Mouse (Mus musculus) embryonic facial prominence, embryonic 10.5 days (tissue): ENCODE results near the gene Sde2. TPM values are rescaled to one million over a fixed set of nuclear protein-coding genes. Genes with fewer than 3 reads are reported as not detected.

Source experiments
- DNase-seq: peaks from one replicate; pipeline ENCODE4 v3.0.0-alpha.2; 2017; ENCODE audit warnings: low spot score
- H3K27ac ChIP-seq: fragments of 300-500 bp; sonication (generic); replicated peaks from 2 replicates; pipeline ENCODE4 v1.5.1; 2016; ENCODE audit warnings: mild to moderate bottlenecking
- H3K27me3 ChIP-seq: fragments of 300-500 bp; sonication (generic); replicated peaks from 2 replicates; pipeline ENCODE4 v1.6.1; 2016; ENCODE audit warnings: low read depth, mild to moderate bottlenecking; ENCODE audit not compliant: poor library complexity, severe bottlenecking
- H3K36me3 ChIP-seq: fragments of 300-500 bp; sonication (generic); replicated peaks from 2 replicates; pipeline ENCODE4 v1.6.1; 2016; ENCODE audit warnings: mild to moderate bottlenecking, moderate library complexity
- H3K4me1 ChIP-seq: fragments of 300-500 bp; sonication (generic); 2 replicates; pipeline ENCODE4 v1.6.1; 2016
- H3K4me3 ChIP-seq: fragments of 300-500 bp; sonication (generic); 2 replicates; pipeline ENCODE4 v1.5.1; 2016; ENCODE audit warnings: mild to moderate bottlenecking, moderate library complexity
- H3K9me3 ChIP-seq: fragments of 300-500 bp; sonication (generic); 2 replicates; pipeline ENCODE4 v1.6.1; 2016; ENCODE audit warnings: mild to moderate bottlenecking
- WGBS: fragments of 180-500 bp; shearing (Covaris S2); methylation state at CpG from one replicate; pipeline ENCODE4 v1.1.7; 2016; 5-methylcytosine and 5-hydroxymethylcytosine counted together
- polyA plus RNA-seq: library from polyadenylated mRNA; unstranded; fragments of >200 nt; fragmentation: Nextera tagmentation; extraction: Ambion mirVana; gene quantifications from 2 replicates; pipeline ENCODE4 v1.2.1, GENCODE M21; 2016

Gene Sde2
- polyA plus RNA-seq, 1 experiment from 2014 or later = 46.8 TPM

GRCm38 (mm10) chr1:180904039-180904814 is 53.3 kb downstream of the Sde2 start, which contains the start of gene Pycr2:
Gene Pycr2, plus strand, starts transcription at chr1:180904293.
- H3K4me1 ChIP-seq = peaks cover 19% of the 10 kb centered on the region
- H3K4me3 ChIP-seq = peak within 1 kb of the TSS; percentile 97
- WGBS = under 1% methylated on average over 52 of the region's 52 CpGs
- H3K36me3 ChIP-seq = peaks cover 40% of the 10 kb centered on the region
- DNase-seq = peak; percentile 97
- H3K9me3 ChIP-seq = no peaks in the 10 kb centered on the region
- H3K27me3 ChIP-seq = no peaks in the 10 kb centered on the region
- H3K27ac ChIP-seq = peak within 1 kb of the TSS; percentile 96

GRCm38 (mm10) chr1:180904815-180905080 is 53.8 kb downstream of the Sde2 start:
- H3K4me1 ChIP-seq = peaks cover 19% of the 10 kb centered on the region
- 5% methylated on average over 5 of the region's 5 CpGs for WGBS
- H3K36me3 ChIP-seq = peaks cover 42% of the 10 kb centered on the region
- peak overlapping the region; percentile 96 for H3K27ac ChIP-seq
- DNase-seq = no peak
- no peaks in the 10 kb centered on the region for H3K9me3 ChIP-seq
- peak overlapping the region; percentile 97 for H3K4me3 ChIP-seq
- H3K27me3 ChIP-seq = no peaks in the 10 kb centered on the region

GRCm38 (mm10) chr1:180905307-180905706 is 54.4 kb downstream of the Sde2 start:
- WGBS = 73% methylated on average over 6 of the region's 6 CpGs

GRCm38 (mm10) chr1:180905876-180906275 is 54.9 kb downstream of the Sde2 start:
- Histone ChIP-seq H3K27ac (no peak overlapping the region), H3K36me3 (peaks cover 42% of the 10 kb centered on the region)
- 92% methylated on average over 17 of the region's 17 CpGs for WGBS

More at GRCm38 (mm10) chr1:180905307-180905706, 54.4 kb downstream of the Sde2 start:
- peak overlapping the region; percentile 55 for H3K27ac ChIP-seq
- H3K9me3 ChIP-seq = no peaks in the 10 kb centered on the region
- H3K4me3 ChIP-seq = peak overlapping the region; percentile 97
- H3K27me3 ChIP-seq = no peaks in the 10 kb centered on the region
- no peak for DNase-seq
- H3K36me3 ChIP-seq = peaks cover 42% of the 10 kb centered on the region
- H3K4me1 ChIP-seq = peaks cover 19% of the 10 kb centered on the region

DNA sequence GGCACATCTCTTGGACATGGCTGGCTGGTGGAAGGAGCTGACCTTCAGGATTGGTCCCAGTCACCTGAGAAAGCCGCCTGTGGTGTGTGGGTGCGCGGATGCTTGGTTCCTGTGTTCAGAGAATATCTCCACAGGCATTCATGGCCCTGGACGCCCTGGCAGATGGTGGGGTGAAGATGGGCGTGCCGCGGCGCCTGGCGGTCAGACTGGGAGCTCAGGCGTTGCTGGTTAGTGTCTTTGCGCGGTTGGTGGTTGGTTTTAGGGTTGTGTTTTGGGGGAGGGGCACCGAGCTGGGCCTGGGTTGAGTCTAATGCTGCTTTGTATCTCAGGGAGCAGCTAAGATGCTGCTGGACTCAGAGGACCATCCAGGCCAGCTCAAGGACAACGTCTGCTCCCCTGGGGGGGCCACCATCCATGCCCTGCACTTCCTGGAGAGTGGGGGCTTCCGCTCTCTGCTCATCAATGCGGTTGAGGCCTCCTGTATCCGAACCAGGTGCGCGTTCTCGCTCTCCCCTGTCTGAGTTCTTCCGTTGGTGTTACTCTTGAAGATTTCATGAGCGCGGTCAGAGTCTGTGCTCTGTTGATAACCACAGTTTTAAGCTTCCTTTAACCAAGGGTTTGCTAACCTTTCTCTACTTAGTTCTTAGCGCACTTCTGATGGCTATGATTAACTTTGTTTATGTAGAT is 55.7 kb downstream of the Sde2 start:
- WGBS = 93% methylated on average over 24 of the region's 24 CpGs
- peaks cover 42% of the 10 kb centered on the region for H3K36me3 ChIP-seq

More at GRCm38 (mm10) chr1:180905876-180906275, 54.9 kb downstream of the Sde2 start:
- H3K9me3 ChIP-seq = no peaks in the 10 kb centered on the region
- H3K4me3 ChIP-seq = peak overlapping the region; percentile 97
- DNase-seq = no peak
- H3K27me3 ChIP-seq = no peaks in the 10 kb centered on the region
- peaks cover 19% of the 10 kb centered on the region for H3K4me1 ChIP-seq

DNA sequence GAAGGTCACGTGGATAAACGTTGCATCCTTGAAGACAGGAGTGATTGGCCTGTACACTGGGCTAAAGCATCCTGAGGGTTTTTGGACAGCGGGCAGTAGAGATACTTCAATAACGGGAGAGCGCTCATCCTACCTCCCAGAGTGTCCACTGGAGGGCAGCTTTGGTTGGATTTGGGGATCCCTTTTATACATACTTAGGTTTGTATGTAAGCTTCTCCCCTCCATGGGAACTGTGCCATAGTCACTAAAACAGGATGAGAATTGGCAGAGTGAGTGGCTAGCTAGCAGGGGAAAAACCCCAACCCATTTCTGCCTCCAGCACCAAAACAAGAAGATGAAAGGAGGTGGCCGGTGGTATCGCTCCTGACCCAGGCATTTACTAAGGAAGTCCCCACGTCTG is 60.2 kb downstream of the Sde2 start:
- H3K27ac ChIP-seq = peak overlapping the region; percentile 35; the same call in 1 of the 2 replicates
- peaks cover 33% of the 10 kb centered on the region for H3K36me3 ChIP-seq
- DNase-seq = no peak
- no peaks in the 10 kb centered on the region for H3K27me3 ChIP-seq
- WGBS = 53% methylated on average over 8 of the region's 8 CpGs
- H3K4me3 ChIP-seq = peak overlapping the region; percentile 25; the same call in 1 of the 2 replicates
- H3K4me1 ChIP-seq = peaks cover 26% of the 10 kb centered on the region
- H3K9me3 ChIP-seq = no peaks in the 10 kb centered on the region

More for the DNA sequence above, 55.7 kb downstream of the Sde2 start:
- Histone ChIP-seq H3K27ac (no peak overlapping the region), H3K9me3 (no peaks in the 10 kb centered on the region), H3K4me1 (peaks cover 24% of the 10 kb centered on the region), H3K27me3 (no peaks in the 10 kb centered on the region), H3K4me3 (0 out of 2 replicates have a peak overlapping the region, but pooled peaks have one; percentile 97)
- DNase-seq = no peak

DNA sequence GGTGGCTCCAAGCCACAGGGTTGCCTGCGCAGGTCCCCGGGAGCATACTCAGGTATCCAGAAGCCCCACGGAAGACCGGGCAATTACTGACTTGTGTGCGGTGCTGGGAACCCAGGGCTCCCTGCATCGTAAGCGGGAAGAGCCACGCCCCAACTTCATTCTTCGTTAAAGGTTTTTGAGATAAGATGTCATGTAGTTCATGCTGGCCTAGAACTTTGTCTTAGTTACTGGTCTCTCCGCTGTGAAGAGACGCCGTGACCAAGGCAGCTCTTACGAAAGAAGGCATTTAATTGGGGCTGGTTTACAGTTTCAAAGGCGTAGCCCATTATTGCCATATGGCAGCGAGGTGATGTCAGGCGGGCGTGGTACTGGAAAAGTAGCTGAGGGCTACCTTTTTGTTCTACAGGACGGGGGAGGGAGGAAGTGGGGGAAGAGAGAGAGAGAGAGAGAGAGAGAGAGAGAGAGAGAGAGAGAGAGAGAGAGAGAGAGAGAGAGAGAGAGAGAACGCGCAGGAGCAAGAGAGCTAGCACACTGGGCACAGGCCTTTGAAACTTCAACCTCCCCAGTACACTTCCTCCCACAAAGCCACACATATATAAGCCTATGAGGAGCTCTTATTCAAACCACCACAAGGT is 60.8 kb downstream of the Sde2 start:
- H3K4me3 ChIP-seq = peak overlapping the region; percentile 25; the same call in 1 of the 2 replicates
- H3K27me3 ChIP-seq = no peaks in the 10 kb centered on the region
- peaks cover 26% of the 10 kb centered on the region for H3K4me1 ChIP-seq
- no peak for DNase-seq
- peaks cover 27% of the 10 kb centered on the region for H3K36me3 ChIP-seq
- WGBS = 61% methylated on average over 20 of the region's 20 CpGs
- peak overlapping the region; percentile 35; the same call in 1 of the 2 replicates for H3K27ac ChIP-seq
- no peaks in the 10 kb centered on the region for H3K9me3 ChIP-seq

DNA sequence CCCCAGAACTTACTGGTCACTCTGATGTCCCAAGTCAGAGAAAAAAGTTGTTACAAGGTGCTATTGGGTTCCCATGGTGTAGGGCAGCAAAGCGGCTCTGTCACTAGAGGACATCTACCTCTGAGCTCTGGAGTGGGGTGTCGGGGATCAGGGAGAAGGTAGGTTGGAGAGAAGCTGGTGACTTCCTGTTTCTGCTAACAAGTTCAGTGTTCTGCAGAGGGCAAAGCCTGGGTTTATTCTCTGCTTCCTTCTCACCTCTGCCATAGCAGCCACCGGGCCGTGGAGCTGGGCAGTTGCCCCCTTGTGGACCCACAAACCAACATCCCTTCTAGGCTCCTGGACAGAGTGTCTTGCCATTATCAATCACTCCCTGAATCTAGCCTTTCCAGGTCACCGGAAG is 61.9 kb downstream of the Sde2 start:
- H3K4me1 ChIP-seq = peaks cover 26% of the 10 kb centered on the region
- H3K27me3 ChIP-seq = no peaks in the 10 kb centered on the region
- no peak overlapping the region for H3K4me3 ChIP-seq
- no peaks in the 10 kb centered on the region for H3K9me3 ChIP-seq
- H3K36me3 ChIP-seq = peaks cover 16% of the 10 kb centered on the region
- 88% methylated on average over 5 of the region's 5 CpGs for WGBS
- no peak overlapping the region for H3K27ac ChIP-seq
- no peak for DNase-seq

DNA sequence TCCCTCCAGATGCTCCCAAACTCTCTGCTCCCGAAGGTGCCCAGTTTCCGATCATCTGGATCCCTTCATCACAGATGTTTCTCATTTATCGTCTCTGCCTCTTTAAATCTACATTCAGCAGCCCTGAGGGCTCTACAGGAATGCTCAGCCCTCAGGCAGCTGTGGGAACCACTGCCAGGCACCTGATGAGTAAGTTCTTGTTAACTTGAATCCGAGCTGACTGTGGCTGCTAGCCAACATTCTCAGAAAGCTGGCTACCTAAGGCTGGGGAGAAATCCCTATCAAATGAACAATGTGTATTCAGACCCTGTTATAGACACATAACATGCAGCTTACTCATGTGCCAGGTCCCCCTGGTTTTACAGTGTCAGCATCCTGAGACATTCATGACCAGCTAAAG is 62.9 kb downstream of the Sde2 start:
- Histone ChIP-seq H3K4me1 (peaks cover 26% of the 10 kb centered on the region), H3K9me3 (no peaks in the 10 kb centered on the region), H3K27ac (no peak overlapping the region), H3K4me3 (no peak overlapping the region), H3K36me3 (peaks cover 6% of the 10 kb centered on the region), H3K27me3 (no peaks in the 10 kb centered on the region)
- WGBS = 41% methylated on average over 4 of the region's 4 CpGs
- no peak for DNase-seq

DNA sequence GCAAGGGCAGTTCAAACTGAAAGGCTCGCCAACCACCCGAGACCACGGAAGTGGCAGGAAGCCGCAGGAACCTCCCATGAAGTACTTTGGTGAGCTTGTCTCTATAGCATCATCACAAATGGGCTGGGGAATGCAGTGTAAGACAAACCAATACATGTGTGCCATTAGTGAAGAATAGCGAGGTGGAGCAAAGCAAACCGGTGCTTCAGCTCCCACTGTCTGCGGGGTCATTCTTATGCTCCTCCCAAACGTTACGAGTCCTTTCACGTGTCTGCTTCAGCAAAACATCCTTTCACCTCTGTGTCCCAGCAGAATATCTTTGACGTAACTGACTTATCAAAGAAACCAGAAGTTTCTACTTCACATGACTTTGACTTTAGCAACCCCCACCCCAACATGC is 65.5 kb downstream of the Sde2 start:
- Histone ChIP-seq H3K36me3 (no peaks in the 10 kb centered on the region), H3K9me3 (no peaks in the 10 kb centered on the region), H3K27me3 (no peaks in the 10 kb centered on the region), H3K4me3 (no peak overlapping the region), H3K4me1 (peaks cover 23% of the 10 kb centered on the region), H3K27ac (no peak overlapping the region)
- DNase-seq = no peak
- 88% methylated on average over 11 of the region's 11 CpGs for WGBS

DNA sequence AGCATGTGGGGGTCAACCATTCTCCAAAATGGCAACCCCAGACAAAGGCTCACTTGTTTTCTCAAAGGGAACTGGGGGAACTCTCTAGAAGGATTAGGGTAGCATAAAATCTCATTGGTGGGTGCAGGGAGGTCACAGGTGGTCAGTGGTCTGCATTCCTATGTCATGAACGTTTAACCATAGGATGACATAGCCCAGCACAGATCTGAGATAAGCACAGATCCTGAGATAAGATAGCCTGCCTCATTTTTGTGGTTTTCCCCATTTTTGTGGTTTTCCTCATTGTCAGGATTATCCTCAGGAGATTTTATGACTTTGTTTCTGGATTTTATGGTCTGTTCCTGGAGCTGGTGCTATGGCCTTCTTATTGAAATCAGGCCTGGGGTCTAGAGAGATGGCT is 66.1 kb downstream of the Sde2 start:
- no peak for DNase-seq
- Histone ChIP-seq H3K27me3 (no peaks in the 10 kb centered on the region), H3K36me3 (no peaks in the 10 kb centered on the region), H3K4me1 (peaks cover 17% of the 10 kb centered on the region), H3K9me3 (no peaks in the 10 kb centered on the region), H3K4me3 (no peak overlapping the region), H3K27ac (no peak overlapping the region)
- 55% methylated on average over 1 of the region's 1 CpGs for WGBS
